Mouse (Mus musculus): Measurements from ENCODE around the gene Usp31. TPM values are rescaled to one million over a fixed set of nuclear protein-coding genes. Genes with fewer than 3 reads are reported as not detected.

The Usp31 gene
- polyA plus RNA-seq, 1 experiment: 0.67 TPM

DNA sequence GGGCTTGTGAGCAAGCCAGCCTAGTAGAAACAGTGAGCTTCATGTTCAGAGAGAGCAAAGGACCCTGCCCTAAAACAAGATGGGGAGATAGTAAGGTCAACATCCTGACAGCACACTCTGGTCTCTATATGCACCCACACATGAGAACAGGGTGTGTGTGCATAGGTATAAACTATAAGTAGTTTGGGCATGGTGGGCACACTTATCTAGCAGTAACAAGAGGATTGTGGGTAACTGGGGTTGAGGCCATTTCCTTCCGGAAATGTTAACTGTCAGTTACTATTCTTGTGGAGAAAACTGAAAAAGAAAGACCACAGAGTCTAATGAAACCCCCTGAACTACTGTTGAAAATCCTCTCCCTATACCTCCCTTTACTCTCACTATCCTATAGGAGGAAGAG, 112.4 kb downstream of the Usp31 start:
- H3K4me3 ChIP-seq (ENCODE audit: low read depth, low read length): no peak overlapping the region
- no peaks in the 10 kb centered on the region for H3K36me3 ChIP-seq (ENCODE audit: control insufficient read depth, insufficient read depth, low read length)
- TF ChIP-seq POLR2A (IDR thresholded peaks at IDR 0.05; ENCODE audit: low read depth, low read length) (no peak), CTCF (IDR thresholded peaks at IDR 0.05; ENCODE audit: extremely low read depth, insufficient read length, insufficient replicate concordance, low read depth, low read length) (no peak)
- H3K4me1 ChIP-seq (ENCODE audit: control insufficient read depth, insufficient read depth, insufficient read length, low read length): no peaks in the 10 kb centered on the region
- H3K27ac ChIP-seq (ENCODE audit: insufficient read depth, low read depth, low read length): no peak overlapping the region
- H3K27me3 ChIP-seq (ENCODE audit: control insufficient read depth, insufficient read depth, low read length): no peaks in the 10 kb centered on the region
- 86% methylated on average over 1 of the region's 1 CpGs for WGBS

Other genes starting within 250 kb of the Usp31 start
- gene Scnn1g, start 27.2 kb upstream of the Usp31 start, polyA plus RNA-seq (2012; rRNA removed): 0.25 TPM in 1 of 2 replicates, not detected in the other
- 0.10 and 0.85 TPM in 2 replicates for gene Scnn1b, start 157.8 kb upstream of the Usp31 start, polyA plus RNA-seq (2012; rRNA removed)